Mouse (Mus musculus): ENCODE results near the gene Otop1. TPM values are rescaled to one million over a fixed set of nuclear protein-coding genes. Genes with fewer than 3 reads are reported as not detected.

Otop1 gene
- under 1 TPM; 0.36 TPM for total RNA-seq (2021)

- no peak for DNase-seq
These were observed at the start of gene Otop1 for GRCm38 (mm10) chr5:38275771-38276170. Gene Otop1, plus strand, starts transcription at chr5:38275972.

GRCm38 (mm10) chr5:38235422-38235821 lies 40.4 kb upstream of the Otop1 start:
- DNase-seq: peak; percentile 66

- no peak for DNase-seq
These were observed 39.1 kb upstream of the Otop1 start for GRCm38 (mm10) chr5:38236627-38237026.

- DNase-seq: no peak
These were observed 34.9 kb upstream of the Otop1 start for GRCm38 (mm10) chr5:38240727-38241472.

- no peak for DNase-seq
These were observed 34.3 kb upstream of the Otop1 start for GRCm38 (mm10) chr5:38241473-38241834.

GRCm38 (mm10) chr5:38241966-38242365 lies 33.8 kb upstream of the Otop1 start:
- no peak for DNase-seq

GRCm38 (mm10) chr5:38255195-38255594 lies 20.6 kb upstream of the Otop1 start:
- DNase-seq: no peak

GRCm38 (mm10) chr5:38255644-38256043 lies 20.1 kb upstream of the Otop1 start:
- DNase-seq: no peak

- no peak for DNase-seq
These were observed 19.2 kb upstream of the Otop1 start for GRCm38 (mm10) chr5:38256551-38256950.

- no peak for DNase-seq
These were observed 17.6 kb upstream of the Otop1 start for GRCm38 (mm10) chr5:38258034-38258772.

- no peak for DNase-seq
These were observed 17.0 kb upstream of the Otop1 start for GRCm38 (mm10) chr5:38258773-38259146.

- no peak for DNase-seq
These were observed 16.2 kb upstream of the Otop1 start for GRCm38 (mm10) chr5:38259455-38260106.

GRCm38 (mm10) chr5:38260107-38260682 lies 15.6 kb upstream of the Otop1 start, which contains the start of gene Tmem128:
Gene Tmem128, plus strand, starts transcription at chr5:38260185.
- peak; percentile 66 for DNase-seq

- DNase-seq: no peak
These were observed 4.8 kb upstream of the Otop1 start for GRCm38 (mm10) chr5:38270942-38271341.

GRCm38 (mm10) chr5:38273831-38274230 lies 1.9 kb upstream of the Otop1 start:
- no peak for DNase-seq

- no peak for DNase-seq
These were observed 679 bp downstream of the Otop1 start for GRCm38 (mm10) chr5:38276451-38276850.

- no peak for DNase-seq
These were observed 1.5 kb downstream of the Otop1 start for GRCm38 (mm10) chr5:38277098-38277866.

- no peak for DNase-seq
These were observed 2.3 kb downstream of the Otop1 start for GRCm38 (mm10) chr5:38277936-38278600.

GRCm38 (mm10) chr5:38280075-38280474 lies 4.3 kb downstream of the Otop1 start:
- DNase-seq: no peak

GRCm38 (mm10) chr5:38285724-38286123 lies 10.0 kb downstream of the Otop1 start:
- DNase-seq: no peak

- no peak for DNase-seq
These were observed 12.7 kb downstream of the Otop1 start for GRCm38 (mm10) chr5:38288476-38288875.
